ENCODE assay signal across 8 mouse cellular contexts in the genomic region with DNA sequence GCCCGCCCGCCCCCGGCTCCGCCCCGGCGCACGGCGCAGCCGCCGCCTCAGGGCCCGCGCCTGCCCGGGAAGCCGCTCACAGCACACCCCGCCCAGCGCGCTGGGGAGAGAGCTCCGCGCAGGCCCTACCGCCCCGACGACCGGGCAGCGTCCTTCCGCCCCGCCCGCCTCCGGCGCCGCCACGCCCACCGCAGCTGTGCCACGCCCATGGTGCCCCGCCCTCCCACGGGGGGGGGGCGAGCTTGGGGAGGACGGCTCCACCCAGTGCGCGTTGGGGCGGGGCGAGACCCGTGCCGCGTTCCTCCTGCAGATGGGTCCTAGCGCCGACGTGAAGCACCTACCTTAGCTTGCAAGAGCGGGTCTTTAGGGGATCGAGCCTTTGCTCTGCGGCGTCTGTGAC. TPM values are rescaled to one million over a fixed set of nuclear protein-coding genes. Genes with fewer than 3 reads are reported as not detected.
A peak's percentile ranks its signal among the peaks of the same experiment; 100 is the strongest.
DNase-seq lines count a peak whose midpoint lies in the region; ATAC-seq and TF ChIP-seq lines count a peak whose summit lies in the region.

Gene Usp12 (minus strand): TSS at position 154 of the 400 bp plus-strand sequence.

- 1% methylated on average over 28 of the region's 51 CpGs for WGBS in forebrain, embryonic 12.5 days
- WGBS in heart, postnatal 0 days = 1% methylated on average over 40 of the region's 51 CpGs
- under 1% methylated on average over 29 of the region's 51 CpGs for WGBS in liver, embryonic 16.5 days (ENCODE audit: insufficient replicate concordance)
- WGBS in neural tube, embryonic 13.5 days = under 1% methylated on average over 25 of the region's 51 CpGs

- no peak for TF ChIP-seq CTCF in CH12.LX (conservative IDR thresholded peaks at IDR 0.05 in 1 of 2, IDR thresholded peaks at IDR 0.05 in 1 of 2; ENCODE audit: low read depth in 2 of 2, low read length in 2 of 2)
- TF ChIP-seq CTCF in heart, postnatal 0 days (IDR thresholded peaks at IDR 0.05; ENCODE audit: low read depth) = no peak
- TF ChIP-seq CTCF in testis, adult 2 months (IDR thresholded peaks at IDR 0.05; ENCODE audit: control insufficient read depth, insufficient read depth, insufficient replicate concordance, low read depth, low read length) = no peak

- no peak for TF ChIP-seq RAD21 in CH12.LX (IDR thresholded peaks at IDR 0.05; ENCODE audit: low read depth, low read length)

- in situ Hi-C loops in CH12.LX (cut with MboI; ENCODE audit: low pct_ligation_motif_present, low pct_unique_long_range_greater_than_20kb, low sequenced_read_pairs) = no loop called here

- peak within 1 kb of the TSS; percentile 91 for H3K9ac ChIP-seq in CH12.LX (ENCODE audit: insufficient read depth, low read depth)
- peak within 1 kb of the TSS; percentile 93 for H3K9ac ChIP-seq in forebrain, embryonic 12.5 days
- peak within 1 kb of the TSS; percentile 87 for H3K9ac ChIP-seq in heart, postnatal 0 days (replicated peaks; ENCODE audit: low read depth, low read length)
- peak within 1 kb of the TSS; percentile 91 for H3K9ac ChIP-seq in liver, embryonic 16.5 days (ENCODE audit: low read depth, low read length)
- peak within 1 kb of the TSS; percentile 97 for H3K9ac ChIP-seq in neural tube, embryonic 13.5 days

- peaks cover 0 to 7% of the 10 kb centered on the region in 2 experiments for H3K36me3 ChIP-seq in CH12.LX (replicated peaks in 1 of 2; ENCODE audit: control insufficient read depth in 1 of 2, insufficient read depth in 1 of 2, low read length in 1 of 2)
- no peaks in the 10 kb centered on the region for H3K36me3 ChIP-seq in forebrain, embryonic 12.5 days (replicated peaks)
- H3K36me3 ChIP-seq in heart, postnatal 0 days (replicated peaks; ENCODE audit: control insufficient read depth, insufficient read depth, low read length) = no peaks in the 10 kb centered on the region
- no peaks in the 10 kb centered on the region for H3K36me3 ChIP-seq in liver, embryonic 16.5 days (ENCODE audit: control insufficient read depth, insufficient read depth)
- H3K36me3 ChIP-seq in neural tube, embryonic 13.5 days = no peaks in the 10 kb centered on the region
- no peaks in the 10 kb centered on the region for H3K36me3 ChIP-seq in testis, adult 2 months (ENCODE audit: control insufficient read depth, insufficient read depth, low read length)

- dilution Hi-C loops in CH12.LX (cut with MboI; ENCODE audit: extremely low pct_ligation_motif_present, extremely low pct_unique_long_range_greater_than_20kb, low sequenced_read_pairs) = no loop called here

- H3K27ac ChIP-seq in CH12.LX (ENCODE audit: insufficient read depth, low read depth) = no peak within 1 kb of the TSS
- peak within 1 kb of the TSS; percentile 90 for H3K27ac ChIP-seq in forebrain, embryonic 12.5 days
- H3K27ac ChIP-seq in heart, postnatal 0 days (ENCODE audit: low read depth) = peak within 1 kb of the TSS; percentile 92
- peak within 1 kb of the TSS; percentile 91 for H3K27ac ChIP-seq in liver, embryonic 16.5 days (ENCODE audit: low read length)
- H3K27ac ChIP-seq in neural tube, embryonic 13.5 days (replicated peaks) = peak within 1 kb of the TSS; percentile 93
- H3K27ac ChIP-seq in testis, adult 2 months (ENCODE audit: control insufficient read depth, insufficient read depth, low read depth, low read length) = peak within 1 kb of the TSS; percentile 81

- H3K9me3 ChIP-seq in CH12.LX (replicated peaks; ENCODE audit: low read length) = no peaks in the 10 kb centered on the region
- no peaks in the 10 kb centered on the region for H3K9me3 ChIP-seq in forebrain, embryonic 12.5 days
- no peaks in the 10 kb centered on the region for H3K9me3 ChIP-seq in heart, postnatal 0 days (replicated peaks; ENCODE audit: control insufficient read depth, low read length)
- no peaks in the 10 kb centered on the region for H3K9me3 ChIP-seq in liver, embryonic 16.5 days (replicated peaks; ENCODE audit: control insufficient read depth, low read length)
- no peaks in the 10 kb centered on the region for H3K9me3 ChIP-seq in neural tube, embryonic 13.5 days

- peaks cover 10 to 34% of the 10 kb centered on the region in 2 experiments for H3K4me1 ChIP-seq in CH12.LX (ENCODE audit: control insufficient read depth in 1 of 2, insufficient read depth in 2 of 2)
- peaks cover 37% of the 10 kb centered on the region for H3K4me1 ChIP-seq in forebrain, embryonic 12.5 days
- peaks cover 14% of the 10 kb centered on the region for H3K4me1 ChIP-seq in heart, postnatal 0 days (ENCODE audit: control insufficient read depth, insufficient read depth)
- H3K4me1 ChIP-seq in liver, embryonic 16.5 days (ENCODE audit: control insufficient read depth, low read depth, low read length) = peaks cover 31% of the 10 kb centered on the region
- peaks cover 40% of the 10 kb centered on the region for H3K4me1 ChIP-seq in neural tube, embryonic 13.5 days (replicated peaks)
- peaks cover 5% of the 10 kb centered on the region for H3K4me1 ChIP-seq in testis, adult 2 months (ENCODE audit: control insufficient read depth, insufficient read depth, low read length)

- no peak for TF ChIP-seq EP300 in CH12.LX (IDR thresholded peaks at IDR 0.05; ENCODE audit: low read length)
- TF ChIP-seq EP300 in heart, postnatal 0 days (IDR thresholded peaks at IDR 0.05; ENCODE audit: low read depth) = no peak; the same call in 1 of the 2 replicates

- peak within 1 kb of the TSS; percentile 67 to 97 (median 83) for H3K4me3 ChIP-seq in CH12.LX (replicated peaks in 1 of 3; ENCODE audit: low read depth in 2 of 3, low read length in 2 of 3, poor library complexity in 1 of 3)
- H3K4me3 ChIP-seq in forebrain, embryonic 12.5 days (replicated peaks) = peak within 1 kb of the TSS; percentile 95
- H3K4me3 ChIP-seq in heart, postnatal 0 days (ENCODE audit: low read depth, low read length) = peak within 1 kb of the TSS; percentile 97
- peak within 1 kb of the TSS; percentile 87 for H3K4me3 ChIP-seq in liver, embryonic 16.5 days (ENCODE audit: low read depth, low read length)
- peak within 1 kb of the TSS; percentile 98 for H3K4me3 ChIP-seq in neural tube, embryonic 13.5 days
- peak within 1 kb of the TSS; percentile 97 for H3K4me3 ChIP-seq in testis, adult 2 months (ENCODE audit: control insufficient read depth, low read depth, low read length)

- TF ChIP-seq POLR2A in CH12.LX (IDR thresholded peaks at IDR 0.05; ENCODE audit: low read depth, low read length) = peak; percentile 39; the same call in 1 of the 2 replicates
- TF ChIP-seq POLR2A in testis, adult 2 months (IDR thresholded peaks at IDR 0.05; ENCODE audit: control insufficient read depth, low read depth, low read length) = peak; percentile 75

- DNase-seq in CH12.LX (ENCODE audit: extremely low read depth) = peak; percentile 83
- peak; percentile 86 for DNase-seq in c-Kit-positive CD71-positive TER-119-negative erythroid progenitor cells, embryonic 14.5 days (ENCODE audit: low read depth)
- DNase-seq in heart, postnatal 0 days (ENCODE audit: low spot score) = peak; percentile 93
- DNase-seq in kidney, postnatal 4 days = peak; percentile 99

- peak within 1 kb of the TSS; percentile 76 for H3K4me2 ChIP-seq in CH12.LX (ENCODE audit: insufficient read depth, low read depth, poor library complexity, severe bottlenecking)
- peak within 1 kb of the TSS; percentile 83 for H3K4me2 ChIP-seq in forebrain, embryonic 12.5 days
- H3K4me2 ChIP-seq in heart, postnatal 0 days (ENCODE audit: low read depth, low read length) = peak within 1 kb of the TSS; percentile 85
- peak within 1 kb of the TSS; percentile 87 for H3K4me2 ChIP-seq in liver, embryonic 16.5 days (ENCODE audit: low read depth, low read length)
- H3K4me2 ChIP-seq in neural tube, embryonic 13.5 days = peak within 1 kb of the TSS; percentile 81

- H3K27me3 ChIP-seq in CH12.LX (replicated peaks) = peaks cover 2% of the 10 kb centered on the region
- H3K27me3 ChIP-seq in forebrain, embryonic 12.5 days = no peaks in the 10 kb centered on the region
- no peaks in the 10 kb centered on the region for H3K27me3 ChIP-seq in heart, postnatal 0 days (ENCODE audit: control insufficient read depth, insufficient read depth, low read length)
- H3K27me3 ChIP-seq in liver, embryonic 16.5 days (ENCODE audit: control insufficient read depth, insufficient read depth, low read depth, low read length) = no peaks in the 10 kb centered on the region
- H3K27me3 ChIP-seq in neural tube, embryonic 13.5 days = no peaks in the 10 kb centered on the region
- H3K27me3 ChIP-seq in testis, adult 2 months (ENCODE audit: control insufficient read depth, insufficient read depth, low read length) = no peaks in the 10 kb centered on the region

- peak; percentile 97 for ATAC-seq in forebrain, embryonic 12.5 days (ENCODE audit: low FRiP score)
- ATAC-seq in heart, postnatal 0 days (ENCODE audit: insufficient read depth, low read depth) = peak; percentile 99
- ATAC-seq in liver, embryonic 16.5 days (ENCODE audit: low read depth) = peak; percentile 99
- ATAC-seq in neural tube, embryonic 13.5 days (ENCODE audit: low read depth) = peak; percentile 95

- H3K79me2 ChIP-seq in CH12.LX (replicated peaks; ENCODE audit: control insufficient read depth, extremely low read depth, insufficient read depth, poor library complexity, severe bottlenecking) = peaks cover 9% of the 10 kb centered on the region

TF ChIP-seq in CH12.LX, 34 proteins besides CTCF, POLR2A, EP300 and RAD21 (continues in another document):
- TF ChIP-seq ELF1 (IDR thresholded peaks at IDR 0.05; ENCODE audit: low read depth, low read length) (peak; percentile 86), HCFC1 (IDR thresholded peaks at IDR 0.05; ENCODE audit: low read depth, low read length) (peak; percentile 43), MAX (IDR thresholded peaks at IDR 0.05; ENCODE audit: low read length) (peak; percentile 52; the same call in 1 of the 2 replicates), MYC (IDR thresholded peaks at IDR 0.05; ENCODE audit: low read depth, low read length) (no peak), IRF4 (IDR thresholded peaks at IDR 0.05; ENCODE audit: low read depth, low read length) (peak; percentile 61; the same call in 1 of the 2 replicates), BHLHE40 (IDR thresholded peaks at IDR 0.05; ENCODE audit: low read depth, low read length) (peak; percentile 92), NRF1 (IDR thresholded peaks at IDR 0.05; ENCODE audit: low read depth, low read length) (peak; percentile 84), USF1 (IDR thresholded peaks at IDR 0.05; ENCODE audit: low read depth, low read length) (0 out of 2 replicates have a peak, but pooled peaks have one; percentile 3), RCOR1 (conservative IDR thresholded peaks at IDR 0.05; ENCODE audit: low read depth, low read length) (no peak)

RNA-seq across cellular contexts. Expression of gene Usp12, which starts in this region (rescaled TPM):
- total RNA-seq in CH12.LX (2012; rRNA removed) (10.1 and 13.5 TPM in 2 replicates), CH12.LX (2014; rRNA removed) (6.0 and 7.8 TPM in 2 replicates)
- 17.8 and 18.1 TPM in 2 replicates for polyA plus RNA-seq in CH12.LX (2012; ENCODE audit: insufficient read length, low read depth)
- 17.8 and 18.3 TPM in 2 replicates for polyA plus RNA-seq in forebrain, embryonic 12.5 days (2016; fragmentation: Nextera tagmentation; extraction: Ambion mirVana)
- total RNA-seq in heart, postnatal 0 days (2014; rRNA removed; ENCODE audit: low replicate concordance) = 6.1 and 7.0 TPM in 2 replicates
- polyA plus RNA-seq in heart, postnatal 0 days (2015; fragmentation: Nextera tagmentation; extraction: Ambion mirVana) = 5.6 and 6.7 TPM in 2 replicates
- 7.8 and 8.1 TPM in 2 replicates for polyA plus RNA-seq in liver, embryonic 16.5 days (2015; fragmentation: Nextera tagmentation; extraction: Ambion mirVana)
- 22.3 and 22.5 TPM in 2 replicates for polyA plus RNA-seq in neural tube, embryonic 13.5 days (2015; fragmentation: Nextera tagmentation; extraction: Ambion mirVana)
- 23.7 and 27.7 TPM in 2 replicates for polyA plus RNA-seq in testis, adult 2 months (2012; rRNA removed)
